ENCODE assay signal across 13 mouse cellular contexts in the genomic region with DNA sequence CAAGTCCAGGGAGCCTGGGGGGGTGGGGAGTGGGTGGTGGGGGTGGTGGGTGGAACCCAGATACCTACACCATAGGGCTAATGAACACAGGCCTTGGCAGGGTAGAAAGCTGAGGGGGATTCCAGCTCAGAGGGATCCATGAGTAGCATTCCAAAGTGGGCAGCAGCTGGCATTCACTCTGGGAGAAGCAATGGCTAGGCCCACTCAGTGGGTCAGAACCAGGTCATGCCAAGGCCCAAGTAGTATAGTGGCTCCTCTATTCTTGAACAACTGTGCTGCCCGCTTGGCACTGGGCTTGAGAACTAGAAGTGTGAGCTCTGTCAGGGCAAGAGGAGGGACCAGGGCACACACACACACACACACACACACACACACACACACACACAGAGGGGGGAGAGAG. TPM values are rescaled to one million over a fixed set of nuclear protein-coding genes. Genes with fewer than 3 reads are reported as not detected.
DNase-seq lines count a peak whose midpoint lies in the region; ATAC-seq lines count a peak whose summit lies in the region.
"Had no signal": no experiment of that assay in that cellular context is flagged by ENCODE, and none has a peak within 500 bp of the region (broad histone marks: within the 10 kb centered on the region; RNA-seq: fewer than 3 reads in every experiment).

No protein-coding gene starts in this region.

- intact Hi-C loops in gastrocnemius, postnatal 14 days (cut with DNase I; ENCODE audit: low total_unique reads) = no loop called here

- H3K27me3 ChIP-seq in heart, embryonic 10.5 days (ENCODE audit: insufficient read depth, poor library complexity, severe bottlenecking) = peaks cover 6% of the 10 kb centered on the region
- H3K27me3 ChIP-seq in neural tube, embryonic 13.5 days = no peaks in the 10 kb centered on the region
- H3K27me3 ChIP-seq in limb, embryonic 12.5 days = no peaks in the 10 kb centered on the region
- H3K27me3 ChIP-seq: neural tube, embryonic 12.5 days had no signal

- H3K4me3 ChIP-seq in heart, embryonic 10.5 days = no peak overlapping the region
- no peak overlapping the region for H3K4me3 ChIP-seq in neural tube, embryonic 13.5 days
- no peak overlapping the region for H3K4me3 ChIP-seq in limb, embryonic 12.5 days (replicated peaks)
- H3K4me3 ChIP-seq: neural tube, embryonic 12.5 days had no signal

- no peak overlapping the region for H3K4me2 ChIP-seq in neural tube, embryonic 13.5 days
- no peak overlapping the region for H3K4me2 ChIP-seq in limb, embryonic 12.5 days
- H3K4me2 ChIP-seq: neural tube, embryonic 12.5 days had no signal

- ATAC-seq in neural tube, embryonic 13.5 days (ENCODE audit: low read depth) = no peak
- ATAC-seq in limb, embryonic 12.5 days (ENCODE audit: insufficient number of reproducible peaks, insufficient read depth, low FRiP score, low TSS enrichment, low read depth) = no peak

- H3K4me1 ChIP-seq in heart, embryonic 10.5 days = peaks cover 67% of the 10 kb centered on the region
- peaks cover 50% of the 10 kb centered on the region for H3K4me1 ChIP-seq in neural tube, embryonic 13.5 days (replicated peaks)
- peaks cover 44% of the 10 kb centered on the region for H3K4me1 ChIP-seq in limb, embryonic 12.5 days (replicated peaks)

- no peaks in the 10 kb centered on the region for H3K9me3 ChIP-seq in heart, embryonic 10.5 days
- no peaks in the 10 kb centered on the region for H3K9me3 ChIP-seq in neural tube, embryonic 13.5 days
- H3K9me3 ChIP-seq in limb, embryonic 12.5 days = no peaks in the 10 kb centered on the region
- H3K9me3 ChIP-seq: neural tube, embryonic 12.5 days had no signal

- 100% methylated on average over 1 of the region's 1 CpGs for WGBS in heart, embryonic 10.5 days
- WGBS in neural tube, embryonic 13.5 days = 88% methylated on average over 1 of the region's 1 CpGs
- 67% methylated on average over 1 of the region's 1 CpGs for WGBS in limb, embryonic 12.5 days

- no peak overlapping the region for H3K9ac ChIP-seq in neural tube, embryonic 13.5 days
- H3K9ac ChIP-seq in limb, embryonic 12.5 days (replicated peaks) = no peak overlapping the region
- H3K9ac ChIP-seq: neural tube, embryonic 12.5 days had no signal

- H3K36me3 ChIP-seq in heart, embryonic 10.5 days = no peaks in the 10 kb centered on the region
- no peaks in the 10 kb centered on the region for H3K36me3 ChIP-seq in neural tube, embryonic 13.5 days
- no peaks in the 10 kb centered on the region for H3K36me3 ChIP-seq in limb, embryonic 12.5 days
- H3K36me3 ChIP-seq: neural tube, embryonic 12.5 days had no signal

- H3K27ac ChIP-seq in heart, embryonic 10.5 days = peak overlapping the region; percentile 62
- H3K27ac ChIP-seq in neural tube, embryonic 13.5 days (replicated peaks) = peak overlapping the region; percentile 29; the same call in 1 of the 2 replicates
- peak overlapping the region; percentile 79 for H3K27ac ChIP-seq in limb, embryonic 12.5 days
- H3K27ac ChIP-seq: neural tube, embryonic 12.5 days had no signal

- no peak for DNase-seq in heart, embryonic 10.5 days (ENCODE audit: low spot score)
- DNase-seq in heart, adult 18-20 months = no peak
- no peak for DNase-seq in neural tube, embryonic 10.5 days (ENCODE audit: extremely low spot score, low spot score)
- DNase-seq in retina, postnatal 1 day = no peak
- DNase-seq in gastrocnemius, postnatal 14 days = no peak
- DNase-seq in kidney, adult 8-10 months = no peak
- DNase-seq: kidney, postnatal 36 days; lung, adult 2 months had no signal

RNA-seq across cellular contexts. Expression of a gene that starts 10.5 kb away (rescaled TPM):
- 8.7 and 22.5 TPM in 2 replicates for polyA plus RNA-seq in heart, embryonic 10.5 days (2016; fragmentation: Nextera tagmentation; extraction: Ambion mirVana)
- total RNA-seq in heart, adult 18-20 months (2021) = 100 to 1,000 TPM; 496 to 511 TPM
- polyA plus RNA-seq in neural tube, embryonic 13.5 days (2015; fragmentation: Nextera tagmentation; extraction: Ambion mirVana) = 38.6 and 40.0 TPM in 2 replicates
- polyA plus RNA-seq in limb, embryonic 12.5 days (2016; fragmentation: Nextera tagmentation; extraction: Ambion mirVana) = 5.1 and 5.4 TPM in 2 replicates
- total RNA-seq in gastrocnemius, postnatal 14 days (2021) = 1,000 to 10,000 TPM in 1 of 2 experiments, 100 to 1,000 TPM in 1; 826 to 1,026 TPM

RNA-seq across cellular contexts. Expression of a gene that starts 20.7 kb away (rescaled TPM):
- polyA plus RNA-seq in heart, embryonic 10.5 days (2016; fragmentation: Nextera tagmentation; extraction: Ambion mirVana) = not detected in 2 replicates
- total RNA-seq in heart, adult 18-20 months (2021) = not detected
- 1.5 and 2.1 TPM in 2 replicates for polyA plus RNA-seq in neural tube, embryonic 13.5 days (2015; fragmentation: Nextera tagmentation; extraction: Ambion mirVana)
- polyA plus RNA-seq in limb, embryonic 12.5 days (2016; fragmentation: Nextera tagmentation; extraction: Ambion mirVana) = not detected in 2 replicates
- total RNA-seq in gastrocnemius, postnatal 14 days (2021) = not detected
- total RNA-seq: gastrocnemius, adult 18-20 months had no signal
- polyA plus RNA-seq: lung, adult 2 months had no signal

RNA-seq across cellular contexts. Expression of a gene that starts 32.6 kb away (rescaled TPM):
- polyA plus RNA-seq in heart, embryonic 10.5 days (2016; fragmentation: Nextera tagmentation; extraction: Ambion mirVana) = 0.09 TPM in 1 of 2 replicates, not detected in the other
- under 1 TPM; 0.17 to 0.18 TPM for total RNA-seq in heart, adult 18-20 months (2021)
- polyA plus RNA-seq in neural tube, embryonic 13.5 days (2015; fragmentation: Nextera tagmentation; extraction: Ambion mirVana) = 1.9 and 2.0 TPM in 2 replicates
- polyA plus RNA-seq in limb, embryonic 12.5 days (2016; fragmentation: Nextera tagmentation; extraction: Ambion mirVana) = 0.04 and 0.05 TPM in 2 replicates
- under 1 TPM; 0.29 to 0.96 TPM for total RNA-seq in gastrocnemius, postnatal 14 days (2021)

RNA-seq across cellular contexts. Expression of a gene that starts 47.0 kb away (rescaled TPM):
- polyA plus RNA-seq in heart, embryonic 10.5 days (2016; fragmentation: Nextera tagmentation; extraction: Ambion mirVana) = 30.1 and 33.2 TPM in 2 replicates
- 10 to 100 TPM in 1 of 2 experiments, 1 to 10 TPM in 1; 9.8 to 10.1 TPM for total RNA-seq in heart, adult 18-20 months (2021)
- 116 and 126 TPM in 2 replicates for polyA plus RNA-seq in neural tube, embryonic 13.5 days (2015; fragmentation: Nextera tagmentation; extraction: Ambion mirVana)
- 44.1 and 45.9 TPM in 2 replicates for polyA plus RNA-seq in limb, embryonic 12.5 days (2016; fragmentation: Nextera tagmentation; extraction: Ambion mirVana)
- total RNA-seq in gastrocnemius, postnatal 14 days (2021) = 10 to 100 TPM; 11.1 to 12.5 TPM

RNA-seq across cellular contexts. Expression of a gene that starts 50.2 kb away (rescaled TPM):
- 0.09 and 0.12 TPM in 2 replicates for polyA plus RNA-seq in heart, embryonic 10.5 days (2016; fragmentation: Nextera tagmentation; extraction: Ambion mirVana)
- total RNA-seq in heart, adult 18-20 months (2021) = not detected
- not detected in 2 replicates for polyA plus RNA-seq in neural tube, embryonic 13.5 days (2015; fragmentation: Nextera tagmentation; extraction: Ambion mirVana)
- not detected in 2 replicates for polyA plus RNA-seq in limb, embryonic 12.5 days (2016; fragmentation: Nextera tagmentation; extraction: Ambion mirVana)
- total RNA-seq in gastrocnemius, postnatal 14 days (2021) = under 1 TPM; 0.66 to 0.96 TPM
- polyA plus RNA-seq: cortical plate, adult 2 months; neural tube, embryonic 12.5 days had no signal

Comparison
In these comparisons a context has a peak if more than half of its experiments do, and no peak if none do; other contexts are left out.
1. H3K27ac ChIP-seq: peak in every context shown above with its lines; median percentile 79 in limb, embryonic 12.5 days; 62 in heart, embryonic 10.5 days; 29 in neural tube, embryonic 13.5 days.